Mouse (Mus musculus): ENCODE results near the gene Nr1d2. TPM values are rescaled to one million over a fixed set of nuclear protein-coding genes. Genes with fewer than 3 reads are reported as not detected.
A peak's percentile ranks its signal among the peaks of the same experiment; 100 is the strongest.
"Not testable (repeated sequence)": the region's sequence is repeated elsewhere in the genome, so short reads cannot be mapped to it uniquely, and the experiment has no call there.

Gene Nr1d2
- polyA plus RNA-seq, 1 experiment from 2014 or later = 14.3 TPM

DNA sequence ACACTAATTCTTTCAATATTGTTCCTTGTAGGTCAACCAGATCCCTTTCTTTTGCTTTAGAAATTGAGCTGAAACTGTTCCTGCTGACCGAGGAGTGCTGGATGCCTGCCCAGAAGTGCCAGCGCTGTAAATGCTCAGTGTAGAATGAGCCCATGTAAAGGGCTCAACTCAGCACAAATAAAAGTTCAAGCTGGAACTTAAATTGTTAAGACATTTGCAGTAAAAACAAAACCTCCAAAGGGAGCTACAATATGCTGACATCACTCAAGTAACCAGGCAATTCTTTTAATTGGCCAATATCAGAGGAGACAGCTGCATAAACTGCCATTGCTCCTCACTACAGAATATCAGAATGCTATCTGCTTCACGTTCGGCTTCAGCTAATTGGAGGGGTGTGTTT lies 24.5 kb upstream of the Nr1d2 start:
- H3K36me3 ChIP-seq = peaks cover 32% of the 10 kb centered on the region
- H3K4me1 ChIP-seq (replicated peaks) = no peaks in the 10 kb centered on the region
- H3K4me2 ChIP-seq = no peak overlapping the region
- H3K9me3 ChIP-seq (replicated peaks) = 0 out of 2 replicates have a peak, but pooled peaks cover 3% of the 10 kb centered on the region
- no peak overlapping the region for H3K4me3 ChIP-seq
- no peak overlapping the region for H3K27ac ChIP-seq (ENCODE audit: poor library complexity, severe bottlenecking)
- WGBS = 40% methylated on average over 4 of the region's 4 CpGs
- H3K9ac ChIP-seq = no peak overlapping the region
- H3K27me3 ChIP-seq (replicated peaks) = no peaks in the 10 kb centered on the region
- ATAC-seq (ENCODE audit: insufficient number of reproducible peaks, low FRiP score) = no peak

DNA sequence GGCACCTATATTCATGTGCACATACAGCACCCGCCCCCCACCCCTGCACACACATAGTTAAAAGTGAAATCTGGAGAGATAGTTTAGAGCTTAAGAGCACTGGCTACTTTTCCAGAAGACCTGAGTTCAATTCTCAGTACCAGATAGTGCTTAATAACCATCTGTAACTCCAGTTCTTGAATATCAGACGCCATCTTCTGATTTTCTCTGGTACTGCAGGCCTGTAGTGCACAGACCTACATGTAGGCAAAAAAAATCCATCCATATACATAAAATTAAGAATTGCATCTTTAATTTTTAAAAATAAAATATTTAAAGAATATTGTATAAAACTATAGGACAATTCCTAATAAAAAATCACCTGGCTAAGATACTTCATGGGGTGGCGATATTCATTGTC lies 22.3 kb upstream of the Nr1d2 start:
- ATAC-seq (ENCODE audit: insufficient number of reproducible peaks, low FRiP score) = no peak
- 81% methylated on average over 3 of the region's 3 CpGs for WGBS
- H3K9me3 ChIP-seq (replicated peaks) = 0 out of 2 replicates have a peak, but pooled peaks cover 3% of the 10 kb centered on the region
- no peak overlapping the region for H3K4me3 ChIP-seq
- H3K36me3 ChIP-seq = 0 out of 2 replicates have a peak, but pooled peaks cover 13% of the 10 kb centered on the region
- no peak overlapping the region for H3K4me2 ChIP-seq
- no peaks in the 10 kb centered on the region for H3K4me1 ChIP-seq (replicated peaks)
- no peak overlapping the region for H3K27ac ChIP-seq (ENCODE audit: poor library complexity, severe bottlenecking)
- no peak overlapping the region for H3K9ac ChIP-seq
- no peaks in the 10 kb centered on the region for H3K27me3 ChIP-seq (replicated peaks)

DNA sequence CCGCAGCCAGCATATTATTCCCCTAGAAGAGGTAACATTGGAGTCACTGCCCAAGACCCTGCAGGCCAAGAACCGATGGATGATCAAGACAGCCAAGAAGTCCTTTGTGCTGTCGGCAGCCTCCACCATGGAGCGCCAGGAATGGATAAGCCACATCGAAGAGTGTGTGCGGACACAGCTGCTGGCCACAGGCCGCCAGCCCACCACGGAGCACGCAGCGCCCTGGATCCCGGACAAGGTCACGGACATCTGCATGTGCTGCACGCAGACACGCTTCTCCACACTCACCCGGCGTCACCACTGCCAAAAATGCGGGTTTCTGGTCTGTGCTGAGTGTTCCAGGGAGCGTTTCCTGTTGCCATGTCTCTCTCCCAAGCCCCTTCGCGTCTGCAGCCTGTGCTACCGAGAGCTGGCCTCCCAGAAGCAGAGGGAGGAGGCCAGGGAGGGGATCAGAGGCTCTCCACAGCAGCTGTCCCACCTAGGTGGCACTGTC lies 3.8 kb upstream of the Nr1d2 start:
- Histone ChIP-seq H3K9ac (no peak overlapping the region), H3K36me3 (no peaks in the 10 kb centered on the region), H3K4me2 (no peak overlapping the region), H3K9me3 (replicated peaks) (no peaks in the 10 kb centered on the region), H3K4me3 (no peak overlapping the region), H3K27ac (ENCODE audit: poor library complexity, severe bottlenecking) (no peak overlapping the region), H3K27me3 (replicated peaks) (no peaks in the 10 kb centered on the region), H3K4me1 (replicated peaks) (no peaks in the 10 kb centered on the region)
- no peak for ATAC-seq (ENCODE audit: insufficient number of reproducible peaks, low FRiP score)
- WGBS = 81% methylated on average over 21 of the region's 21 CpGs

DNA sequence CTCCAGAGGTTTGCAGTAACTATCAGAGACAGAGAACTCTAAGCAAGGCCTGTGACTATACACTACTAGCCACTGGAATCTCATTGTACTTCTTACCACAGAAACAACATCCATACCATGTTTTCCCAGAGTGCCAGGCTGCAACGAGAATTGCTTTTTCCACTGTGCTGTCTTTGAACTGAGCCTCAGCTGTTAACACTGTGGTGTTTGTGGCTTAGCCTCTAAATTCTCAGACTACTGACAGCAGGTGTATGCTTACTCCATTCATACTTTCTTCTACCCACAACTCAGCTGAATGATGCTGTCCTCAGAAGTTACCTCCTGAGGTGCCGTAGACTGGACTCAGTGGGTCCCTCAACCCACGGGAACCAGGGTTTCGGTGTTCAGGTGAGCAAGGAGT lies 2.9 kb upstream of the Nr1d2 start:
- H3K27me3 ChIP-seq (replicated peaks) = no peaks in the 10 kb centered on the region
- no peaks in the 10 kb centered on the region for H3K9me3 ChIP-seq (replicated peaks)
- H3K27ac ChIP-seq (ENCODE audit: poor library complexity, severe bottlenecking) = no peak overlapping the region
- H3K36me3 ChIP-seq = no peaks in the 10 kb centered on the region
- H3K4me3 ChIP-seq = no peak overlapping the region
- no peak overlapping the region for H3K9ac ChIP-seq
- peaks cover 4% of the 10 kb centered on the region for H3K4me1 ChIP-seq (replicated peaks)
- no peak overlapping the region for H3K4me2 ChIP-seq
- 86% methylated on average over 4 of the region's 4 CpGs for WGBS
- no peak for ATAC-seq (ENCODE audit: insufficient number of reproducible peaks, low FRiP score)

DNA sequence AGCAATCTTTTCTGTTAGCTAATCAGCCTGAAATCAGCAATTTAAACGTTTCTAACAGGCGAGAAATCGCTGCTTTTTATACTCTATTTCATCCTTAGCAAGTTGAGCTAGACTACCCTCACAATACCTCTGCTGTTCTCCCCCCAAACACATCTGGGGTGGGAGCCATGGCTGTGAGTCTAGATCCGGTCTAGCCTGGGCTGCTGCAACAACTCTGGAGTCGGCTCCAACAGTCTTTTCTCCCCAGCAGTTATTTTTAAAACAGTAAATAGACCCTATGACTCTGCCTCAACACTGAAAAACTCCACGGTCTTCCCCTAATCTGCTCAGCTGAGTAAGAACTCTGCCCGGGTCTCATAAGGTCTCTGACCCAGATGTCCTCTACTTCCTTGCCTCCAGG lies 1.2 kb upstream of the Nr1d2 start:
- 58% methylated on average over 7 of the region's 7 CpGs for WGBS
- Histone ChIP-seq H3K4me1 (replicated peaks) (peaks cover 7% of the 10 kb centered on the region), H3K4me2 (no peak overlapping the region), H3K9me3 (replicated peaks) (no peaks in the 10 kb centered on the region), H3K36me3 (no peaks in the 10 kb centered on the region), H3K27me3 (replicated peaks) (no peaks in the 10 kb centered on the region), H3K27ac (ENCODE audit: poor library complexity, severe bottlenecking) (no peak overlapping the region), H3K9ac (no peak overlapping the region), H3K4me3 (no peak overlapping the region)
- ATAC-seq (ENCODE audit: insufficient number of reproducible peaks, low FRiP score) = no peak

- ATAC-seq (ENCODE audit: insufficient number of reproducible peaks, low FRiP score) = peak; percentile 93
- Histone ChIP-seq H3K4me1 (replicated peaks) (peaks cover 15% of the 10 kb centered on the region), H3K9ac (peak overlapping the region; percentile 79), H3K9me3 (replicated peaks) (no peaks in the 10 kb centered on the region), H3K4me3 (peak overlapping the region; percentile 81), H3K36me3 (no peaks in the 10 kb centered on the region), H3K27ac (ENCODE audit: poor library complexity, severe bottlenecking) (peak overlapping the region; percentile 92), H3K27me3 (replicated peaks) (no peaks in the 10 kb centered on the region), H3K4me2 (peak overlapping the region; percentile 71)
- under 1% methylated on average over 71 of the region's 71 CpGs for WGBS
Observed at GRCm38 (mm10) chr14:18238131-18238749, 687 bp downstream of the Nr1d2 start.

GRCm38 (mm10) chr14:18237381-18237780 lies 1.5 kb downstream of the Nr1d2 start:
- peaks cover 22% of the 10 kb centered on the region for H3K4me1 ChIP-seq (replicated peaks)
- no peak overlapping the region for H3K27ac ChIP-seq (ENCODE audit: poor library complexity, severe bottlenecking)
- no peaks in the 10 kb centered on the region for H3K9me3 ChIP-seq (replicated peaks)
- no peak for ATAC-seq (ENCODE audit: insufficient number of reproducible peaks, low FRiP score)
- H3K4me3 ChIP-seq = peak overlapping the region; percentile 81
- no peak overlapping the region for H3K9ac ChIP-seq
- no peaks in the 10 kb centered on the region for H3K36me3 ChIP-seq
- WGBS = 75% methylated on average over 4 of the region's 4 CpGs
- no peaks in the 10 kb centered on the region for H3K27me3 ChIP-seq (replicated peaks)
- peak overlapping the region; percentile 71; the same call in 1 of the 2 replicates for H3K4me2 ChIP-seq

- H3K36me3 ChIP-seq; H3K27ac ChIP-seq (ENCODE audit: poor library complexity, severe bottlenecking); H3K9me3 ChIP-seq (replicated peaks); H3K27me3 ChIP-seq (replicated peaks); H3K4me3 ChIP-seq; H3K4me2 ChIP-seq; H3K9ac ChIP-seq; ATAC-seq (ENCODE audit: insufficient number of reproducible peaks, low FRiP score): not testable (repeated sequence)
- H3K4me1 ChIP-seq (replicated peaks) = peaks cover 25% of the 10 kb centered on the region
- WGBS = 87% methylated on average over 2 of the region's 2 CpGs
Observed at GRCm38 (mm10) chr14:18236496-18237235, 2.3 kb downstream of the Nr1d2 start.

- H3K4me1 ChIP-seq (replicated peaks) = peaks cover 25% of the 10 kb centered on the region
- H3K36me3 ChIP-seq = no peaks in the 10 kb centered on the region
- H3K9me3 ChIP-seq (replicated peaks) = no peaks in the 10 kb centered on the region
- peak overlapping the region; percentile 94 for H3K27ac ChIP-seq (ENCODE audit: poor library complexity, severe bottlenecking)
- H3K9ac ChIP-seq = 0 out of 2 replicates have a peak overlapping the region, but pooled peaks have one; percentile 34
- peak overlapping the region; percentile 44 for H3K4me2 ChIP-seq
- 31% methylated on average over 5 of the region's 5 CpGs for WGBS
- H3K4me3 ChIP-seq = no peak overlapping the region
- no peaks in the 10 kb centered on the region for H3K27me3 ChIP-seq (replicated peaks)
- no peak for ATAC-seq (ENCODE audit: insufficient number of reproducible peaks, low FRiP score)
Observed at GRCm38 (mm10) chr14:18233981-18234960, 4.7 kb downstream of the Nr1d2 start.

DNA sequence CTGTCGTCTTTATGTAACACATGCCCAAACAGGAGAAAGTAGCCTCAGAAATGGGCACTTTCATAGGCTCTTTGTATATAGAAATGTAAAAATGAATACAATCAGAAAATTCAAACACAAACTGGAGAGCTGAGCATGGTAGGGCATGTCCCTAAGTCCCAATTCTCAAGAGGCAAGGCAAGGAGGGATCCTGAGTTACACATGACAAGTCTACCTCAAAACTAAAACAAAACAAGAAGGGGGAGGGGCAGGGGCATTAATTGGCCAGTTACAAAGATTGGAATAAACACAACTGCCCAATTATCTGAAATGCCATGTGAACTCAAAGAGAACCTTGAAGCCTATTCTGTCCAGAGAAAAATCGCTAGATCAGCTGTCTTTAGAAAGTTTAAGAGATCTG lies 5.9 kb downstream of the Nr1d2 start:
- Histone ChIP-seq H3K27ac (ENCODE audit: poor library complexity, severe bottlenecking) (0 out of 2 replicates have a peak overlapping the region, but pooled peaks have one; percentile 94), H3K36me3 (no peaks in the 10 kb centered on the region), H3K9ac (no peak overlapping the region), H3K4me1 (replicated peaks) (peaks cover 25% of the 10 kb centered on the region), H3K4me3 (no peak overlapping the region), H3K9me3 (replicated peaks) (no peaks in the 10 kb centered on the region), H3K27me3 (replicated peaks) (no peaks in the 10 kb centered on the region), H3K4me2 (no peak overlapping the region)
- WGBS = 79% methylated on average over 2 of the region's 2 CpGs
- ATAC-seq (ENCODE audit: insufficient number of reproducible peaks, low FRiP score) = no peak

GRCm38 (mm10) chr14:18231866-18232265 lies 7.1 kb downstream of the Nr1d2 start:
- 95% methylated on average over 8 of the region's 8 CpGs for WGBS

More at GRCm38 (mm10) chr14:18231866-18232265, 7.1 kb downstream of the Nr1d2 start:
- ATAC-seq (ENCODE audit: insufficient number of reproducible peaks, low FRiP score); H3K36me3 ChIP-seq; H3K4me3 ChIP-seq; H3K27ac ChIP-seq (ENCODE audit: poor library complexity, severe bottlenecking); H3K9ac ChIP-seq; H3K9me3 ChIP-seq (replicated peaks); H3K4me2 ChIP-seq; H3K27me3 ChIP-seq (replicated peaks): not testable (repeated sequence)
- H3K4me1 ChIP-seq (replicated peaks) = peaks cover 21% of the 10 kb centered on the region
